Mouse (Mus musculus): Measurements from ENCODE around the gene Pxmp4. TPM values are rescaled to one million over a fixed set of nuclear protein-coding genes. Genes with fewer than 3 reads are reported as not detected.

The Pxmp4 gene
- polyA plus RNA-seq, 1 experiment = 68.3 TPM

- DNase-seq (ENCODE audit: low read depth) = no peak
Measured at GRCm38 (mm10) chr2:154574271-154574670, 29.2 kb downstream of the Pxmp4 start.

GRCm38 (mm10) chr2:154572996-154573395 is 30.5 kb downstream of the Pxmp4 start:
- no peak for DNase-seq (ENCODE audit: low read depth)

- no peak for DNase-seq (ENCODE audit: low read depth)
Measured at GRCm38 (mm10) chr2:154571976-154572375, 31.5 kb downstream of the Pxmp4 start.

- no peak for DNase-seq (ENCODE audit: low read depth)
Measured at GRCm38 (mm10) chr2:154571266-154571665, 32.2 kb downstream of the Pxmp4 start.

GRCm38 (mm10) chr2:154570666-154571065 is 32.8 kb downstream of the Pxmp4 start:
- DNase-seq (ENCODE audit: low read depth) = no peak

- no peak for DNase-seq (ENCODE audit: low read depth)
Measured at GRCm38 (mm10) chr2:154569836-154570286, 33.6 kb downstream of the Pxmp4 start, which contains the start of gene E2f1. Gene E2f1, minus strand, starts transcription at chr2:154569892.

- no peak for DNase-seq (ENCODE audit: low read depth)
Measured at GRCm38 (mm10) chr2:154569071-154569748, 34.3 kb downstream of the Pxmp4 start.

- no peak for DNase-seq (ENCODE audit: low read depth)
Measured at GRCm38 (mm10) chr2:154568329-154569070, 35.0 kb downstream of the Pxmp4 start.

- no peak for DNase-seq (ENCODE audit: low read depth)
Measured at GRCm38 (mm10) chr2:154567766-154568165, 35.7 kb downstream of the Pxmp4 start.

- DNase-seq (ENCODE audit: low read depth) = no peak
Measured at GRCm38 (mm10) chr2:154566641-154567040, 36.9 kb downstream of the Pxmp4 start.

GRCm38 (mm10) chr2:154565562-154565961 is 37.9 kb downstream of the Pxmp4 start:
- DNase-seq (ENCODE audit: low read depth) = no peak

- DNase-seq (ENCODE audit: low read depth) = peak; percentile 56
Measured at GRCm38 (mm10) chr2:154563612-154564170, 39.8 kb downstream of the Pxmp4 start.

- no peak for DNase-seq (ENCODE audit: low read depth)
Measured at GRCm38 (mm10) chr2:154558264-154559039, 45.1 kb downstream of the Pxmp4 start, which contains the start of gene Necab3. Gene Necab3, minus strand, starts transcription at chr2:154558890.

- no peak for DNase-seq (ENCODE audit: low read depth)
Measured at GRCm38 (mm10) chr2:154557184-154557832, 46.2 kb downstream of the Pxmp4 start.

- DNase-seq (ENCODE audit: low read depth) = no peak
Measured at GRCm38 (mm10) chr2:154555235-154555634, 48.3 kb downstream of the Pxmp4 start.

- no peak for DNase-seq (ENCODE audit: low read depth)
Measured at GRCm38 (mm10) chr2:154552424-154552907, 51.0 kb downstream of the Pxmp4 start.

GRCm38 (mm10) chr2:154551927-154552326 is 51.6 kb downstream of the Pxmp4 start:
- DNase-seq (ENCODE audit: low read depth) = no peak

- DNase-seq (ENCODE audit: low read depth) = no peak
Measured at GRCm38 (mm10) chr2:154551476-154551875, 52.0 kb downstream of the Pxmp4 start, which contains the start of gene Actl10. Gene Actl10, plus strand, starts transcription at chr2:154551776.

GRCm38 (mm10) chr2:154550937-154551336 is 52.6 kb downstream of the Pxmp4 start:
- no peak for DNase-seq (ENCODE audit: low read depth)

GRCm38 (mm10) chr2:154549886-154550189 is 53.7 kb downstream of the Pxmp4 start:
- no peak for DNase-seq (ENCODE audit: low read depth)
